Mouse (Mus musculus) C2C12 (cell line): ENCODE measurements around the gene Wdr53. TPM values are rescaled to one million over a fixed set of nuclear protein-coding genes. Genes with fewer than 3 reads are reported as not detected.
A peak's percentile ranks its signal among the peaks of the same experiment; 100 is the strongest.

ENCODE experiments used
- H3K27me3 ChIP-seq: one replicate; pipeline ENCODE4 v1.6.1; 2011; ENCODE audit not compliant: control insufficient read depth, insufficient read depth, insufficient read length
- H3K36me3 ChIP-seq: one replicate; pipeline ENCODE4 v1.6.1; 2011; ENCODE audit not compliant: control insufficient read depth, insufficient read depth
- H3K4me3 ChIP-seq: one replicate; pipeline ENCODE4 v1.5.1; 2011; ENCODE audit warnings: mild to moderate bottlenecking, control low read depth; ENCODE audit not compliant: poor library complexity, insufficient read depth, severe bottlenecking
- H3K79me2 ChIP-seq: one replicate; pipeline ENCODE4 v1.6.1; 2011; ENCODE audit not compliant: control insufficient read depth, insufficient read depth
- H3K79me3 ChIP-seq: one replicate; pipeline ENCODE4 v1.6.1; 2011; ENCODE audit warnings: low read depth, control low read depth
- H3ac ChIP-seq: one replicate; pipeline ENCODE3; 2011; ENCODE audit warnings: low read depth; ENCODE audit not compliant: control insufficient read depth, insufficient read length
- CEBPB ChIP-seq: IDR thresholded peaks from one replicate; pipeline ENCODE4 v1.6.1; 2011; ENCODE audit warnings: low read depth, mild to moderate bottlenecking, control low read depth, moderate library complexity
- CTCF ChIP-seq: IDR thresholded peaks from one replicate; pipeline ENCODE4 v1.5.1; 2011; ENCODE audit not compliant: control insufficient read depth, insufficient read depth, insufficient read length
- FOSL1 ChIP-seq: IDR thresholded peaks from one replicate; pipeline ENCODE4 v1.8.0; 2011; ENCODE audit warnings: mild to moderate bottlenecking, low read length; ENCODE audit not compliant: poor library complexity, insufficient read depth, severe bottlenecking
- MAX ChIP-seq: IDR thresholded peaks from one replicate; pipeline ENCODE4 v1.6.1; 2011; ENCODE audit warnings: mild to moderate bottlenecking, control low read depth
- MYOD1 ChIP-seq: IDR thresholded peaks from one replicate; pipeline ENCODE4 v1.6.1; 2011; ENCODE audit warnings: low read depth; ENCODE audit not compliant: control insufficient read depth, insufficient read length
- MYOG ChIP-seq: IDR thresholded peaks from one replicate; pipeline ENCODE4 v1.6.1; 2011; ENCODE audit not compliant: control insufficient read depth, insufficient read length; ENCODE audit errors: extremely low read depth
- USF1 ChIP-seq: IDR thresholded peaks from one replicate; pipeline ENCODE4 v1.6.1; 2011; ENCODE audit warnings: low read depth, mild to moderate bottlenecking, control low read depth, moderate library complexity
- long read RNA-seq, 2 experiments: library from polyadenylated mRNA; unstranded; transcript quantifications; one replicate each; pipeline ENCODE4 v2.0.0; 2019 to 2020
- polyA plus RNA-seq: library from polyadenylated mRNA; unstranded; fragments of >200 nt; fragmentation: generic; extraction: Trizol; gene quantifications from one replicate; pipeline ENCODE4 v1.2.1, GENCODE M21; 2012; ENCODE audit warnings: missing spikeins

Gene Wdr53
- polyA plus RNA-seq = 10.9 TPM
- long read RNA-seq, experiment 1, transcript Wdr53-203 (3 exons, 832 nt) = major isoform, 5 of 13 reads
- long read RNA-seq, experiment 1, partial matches to known transcripts = 5 of 13 reads
- long read RNA-seq, experiment 1, other reads (novel, unspliced or antisense) = 3 of 13 reads
- long read RNA-seq, experiment 2, transcript Wdr53-203 (3 exons, 832 nt) = major isoform, 9 of 13 reads
- long read RNA-seq, experiment 2, partial matches to known transcripts = 0 of 13 reads
- long read RNA-seq, experiment 2, other reads (novel, unspliced or antisense) = 3 of 13 reads

- peaks cover 69% of the 10 kb centered on the region for H3K79me2 ChIP-seq
- peak within 1 kb of the TSS; percentile 68 for H3K4me3 ChIP-seq
- TF ChIP-seq CEBPB (no peak), MAX (peak; percentile 77), MYOD1 (no peak)
- H3K27me3 ChIP-seq = no peaks in the 10 kb centered on the region
- peaks cover 48% of the 10 kb centered on the region for H3K79me3 ChIP-seq
- peaks cover under 1% of the 10 kb centered on the region for H3K36me3 ChIP-seq
- peak within 1 kb of the TSS; percentile 97 for H3ac ChIP-seq
Measured at GRCm38 (mm10) chr16:32246952-32247370, at the start of gene Wdr53, which contains the start of gene Fbxo45. Wdr53 (plus strand) TSS chr16:32247227. Fbxo45 (minus strand) TSS chr16:32247158.

GRCm38 (mm10) chr16:32200256-32201003, 46.6 kb upstream of the Wdr53 start:
- no peak overlapping the region for H3K4me3 ChIP-seq
- H3K79me2 ChIP-seq = no peaks in the 10 kb centered on the region
- no peak for TF ChIP-seq MYOG
- TF ChIP-seq FOSL1 = no peak
- TF ChIP-seq MYOD1 = no peak
- no peak for TF ChIP-seq CTCF
- no peak for TF ChIP-seq CEBPB
- no peak for TF ChIP-seq USF1
- TF ChIP-seq MAX = no peak
- H3ac ChIP-seq = no peak overlapping the region
- H3K27me3 ChIP-seq = peaks cover 11% of the 10 kb centered on the region
- no peaks in the 10 kb centered on the region for H3K79me3 ChIP-seq
- H3K36me3 ChIP-seq = no peaks in the 10 kb centered on the region

GRCm38 (mm10) chr16:32201004-32201325, 46.1 kb upstream of the Wdr53 start:
- Histone ChIP-seq H3K79me3 (no peaks in the 10 kb centered on the region), H3K4me3 (no peak overlapping the region), H3K79me2 (no peaks in the 10 kb centered on the region), H3ac (no peak overlapping the region), H3K36me3 (no peaks in the 10 kb centered on the region), H3K27me3 (peaks cover 11% of the 10 kb centered on the region)
- TF ChIP-seq MYOD1 = no peak

- H3K79me3 ChIP-seq = no peaks in the 10 kb centered on the region
- H3ac ChIP-seq = no peak overlapping the region
- H3K27me3 ChIP-seq = peaks cover 15% of the 10 kb centered on the region
- H3K36me3 ChIP-seq = no peaks in the 10 kb centered on the region
- H3K79me2 ChIP-seq = no peaks in the 10 kb centered on the region
- H3K4me3 ChIP-seq = no peak overlapping the region
- no peak for TF ChIP-seq MYOG
- no peak for TF ChIP-seq MAX
- no peak for TF ChIP-seq FOSL1
- TF ChIP-seq USF1 = no peak
- TF ChIP-seq CEBPB = no peak
- no peak for TF ChIP-seq MYOD1
- no peak for TF ChIP-seq CTCF
Measured at GRCm38 (mm10) chr16:32202681-32203080, 44.3 kb upstream of the Wdr53 start.

- Histone ChIP-seq H3K4me3 (no peak overlapping the region), H3ac (no peak overlapping the region), H3K36me3 (no peaks in the 10 kb centered on the region), H3K79me3 (no peaks in the 10 kb centered on the region), H3K27me3 (peaks cover 18% of the 10 kb centered on the region), H3K79me2 (no peaks in the 10 kb centered on the region)
- TF ChIP-seq USF1 (no peak), MYOD1 (no peak), CEBPB (no peak), FOSL1 (no peak), MAX (no peak), CTCF (no peak), MYOG (no peak)
Measured at GRCm38 (mm10) chr16:32204902-32205301, 42.1 kb upstream of the Wdr53 start.

- Histone ChIP-seq H3ac (no peak overlapping the region), H3K36me3 (no peaks in the 10 kb centered on the region), H3K4me3 (no peak overlapping the region), H3K79me2 (no peaks in the 10 kb centered on the region), H3K27me3 (peaks cover 7% of the 10 kb centered on the region), H3K79me3 (no peaks in the 10 kb centered on the region)
- TF ChIP-seq CTCF (no peak), MAX (no peak), USF1 (no peak), MYOG (no peak), MYOD1 (no peak), CEBPB (no peak), FOSL1 (no peak)
Measured at GRCm38 (mm10) chr16:32214156-32214555, 32.9 kb upstream of the Wdr53 start.
